Comparison of ENCODE assay signal across 13 mouse cellular contexts in genomic region chr1:179004133-179004866, GRCm38 (mm10).
DNase-seq lines count a peak whose midpoint lies in the region; ATAC-seq lines count a peak whose summit lies in the region.
"Had no signal": no experiment of that assay in that cellular context is flagged by ENCODE, and none has a peak within 500 bp of the region (broad histone marks: within the 10 kb centered on the region; RNA-seq: fewer than 3 reads in every experiment).

No protein-coding gene starts in this region.

- H3K27ac ChIP-seq in forebrain, embryonic 16.5 days (ENCODE audit: low read length): no peak overlapping the region
- H3K27ac ChIP-seq in midbrain, embryonic 14.5 days (replicated peaks; ENCODE audit: low read depth, low read length): peak overlapping the region; percentile 56; the same call in 1 of the 2 replicates
- H3K27ac ChIP-seq: embryonic facial prominence, embryonic 12.5 days; kidney, postnatal 0 days; liver, embryonic 13.5 days had no signal

- no peak overlapping the region for H3K4me2 ChIP-seq in forebrain, embryonic 16.5 days (ENCODE audit: low read length)
- no peak overlapping the region for H3K4me2 ChIP-seq in midbrain, embryonic 14.5 days (ENCODE audit: low read length)
- H3K4me2 ChIP-seq: embryonic facial prominence, embryonic 12.5 days; liver, embryonic 13.5 days had no signal

- H3K9ac ChIP-seq in forebrain, embryonic 16.5 days (replicated peaks; ENCODE audit: low read depth, low read length): no peak overlapping the region
- H3K9ac ChIP-seq in midbrain, embryonic 14.5 days (replicated peaks; ENCODE audit: low read length): no peak overlapping the region
- H3K9ac ChIP-seq: embryonic facial prominence, embryonic 12.5 days; liver, embryonic 13.5 days had no signal

- ATAC-seq in forebrain, embryonic 16.5 days: peak; percentile 91
- no peak; the same call in 1 of the 2 replicates for ATAC-seq in midbrain, embryonic 14.5 days (ENCODE audit: low FRiP score, low TSS enrichment)
- ATAC-seq: CD4-positive, CD25-positive, alpha-beta regulatory T cell, adult 4 months had no signal

- no peaks in the 10 kb centered on the region for H3K27me3 ChIP-seq in forebrain, embryonic 16.5 days (replicated peaks; ENCODE audit: control insufficient read depth, insufficient read depth, low read length)
- H3K27me3 ChIP-seq in midbrain, embryonic 14.5 days (ENCODE audit: control insufficient read depth, insufficient read depth, low read length): no peaks in the 10 kb centered on the region
- H3K27me3 ChIP-seq: embryonic facial prominence, embryonic 12.5 days; liver, embryonic 13.5 days had no signal

- peaks cover 3% of the 10 kb centered on the region; the same call in 1 of the 2 replicates for H3K4me1 ChIP-seq in forebrain, embryonic 16.5 days (replicated peaks; ENCODE audit: control insufficient read depth, insufficient read depth, low read length)
- peaks cover 5% of the 10 kb centered on the region; the same call in 1 of the 2 replicates for H3K4me1 ChIP-seq in midbrain, embryonic 14.5 days (ENCODE audit: control insufficient read depth, insufficient read depth, low read length)
- H3K4me1 ChIP-seq: liver, embryonic 13.5 days had no signal

- H3K36me3 ChIP-seq in forebrain, embryonic 16.5 days (ENCODE audit: control insufficient read depth, insufficient read depth): no peaks in the 10 kb centered on the region
- H3K36me3 ChIP-seq in midbrain, embryonic 14.5 days (ENCODE audit: control insufficient read depth, insufficient read depth, low read length): no peaks in the 10 kb centered on the region
- H3K36me3 ChIP-seq: embryonic facial prominence, embryonic 12.5 days; liver, embryonic 13.5 days had no signal

- 49% methylated on average over 7 of the region's 7 CpGs for WGBS in forebrain, embryonic 16.5 days
- WGBS in midbrain, embryonic 14.5 days: 56% methylated on average over 7 of the region's 7 CpGs

- peak; percentile 40 for DNase-seq in heart, adult 11 months
- no peak for DNase-seq in heart, adult 8-10 months (ENCODE audit: low spot score)
- peak; percentile 32 for DNase-seq in layer of hippocampus, adult 11-12 months (ENCODE audit: low spot score)
- DNase-seq in midbrain, embryonic 14.5 days: peak; percentile 38
- DNase-seq in adrenal gland, postnatal 25 days: no peak
- no peak for DNase-seq in T-cell, adult 2 months (ENCODE audit: low spot score)
- no peak for DNase-seq in kidney, postnatal 4 days
- DNase-seq: adrenal gland, adult 8-10 months; liver, embryonic 13.5 days had no signal

- H3K9me3 ChIP-seq in forebrain, embryonic 16.5 days (ENCODE audit: control insufficient read depth, low read length): no peaks in the 10 kb centered on the region
- no peaks in the 10 kb centered on the region for H3K9me3 ChIP-seq in midbrain, embryonic 14.5 days (ENCODE audit: control insufficient read depth, low read length)
- H3K9me3 ChIP-seq: embryonic facial prominence, embryonic 12.5 days; liver, embryonic 13.5 days had no signal

- no peak overlapping the region for H3K4me3 ChIP-seq in forebrain, embryonic 16.5 days (replicated peaks; ENCODE audit: low read length)
- no peak overlapping the region for H3K4me3 ChIP-seq in midbrain, embryonic 14.5 days (replicated peaks; ENCODE audit: low read depth, low read length)
- H3K4me3 ChIP-seq: embryonic facial prominence, embryonic 12.5 days; liver, embryonic 13.5 days had no signal

Comparison
In these comparisons a context has a peak if more than half of its experiments do, and no peak if none do; other contexts are left out.
1. DNase-seq: peak in heart, adult 11 months (single experiment), layer of hippocampus, adult 11-12 months (single experiment) and midbrain, embryonic 14.5 days (single experiment); none in heart, adult 8-10 months (single experiment), adrenal gland, postnatal 25 days (single experiment), T-cell, adult 2 months (single experiment) and kidney, postnatal 4 days (0 of 2).